Mouse (Mus musculus): Measurements from ENCODE around the gene Msi2. TPM values are rescaled to one million over a fixed set of nuclear protein-coding genes. Genes with fewer than 3 reads are reported as not detected.

Gene Msi2
- polyA plus RNA-seq, 1 experiment from 2014 or later: 2.9 TPM

DNA sequence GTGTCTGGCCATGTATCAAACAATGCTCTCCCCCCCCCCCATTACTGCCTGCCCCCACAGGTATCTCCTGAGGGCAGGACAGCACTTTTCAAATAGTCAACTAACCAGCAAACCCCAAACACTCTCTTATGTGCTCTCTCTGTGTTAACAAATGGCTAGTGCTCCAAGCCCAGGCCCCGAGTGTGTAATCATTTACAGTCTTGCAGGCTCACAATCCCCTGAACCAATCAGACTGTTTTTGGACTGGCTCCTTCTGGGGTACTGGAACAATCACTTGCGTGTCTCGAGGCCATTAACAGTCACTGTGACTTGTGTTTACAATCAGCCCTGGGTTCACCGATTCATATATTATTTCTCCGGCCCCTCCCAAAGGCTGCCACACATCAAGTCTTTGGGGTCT lies 423.0 kb downstream of the Msi2 start:
- H3K9me3 ChIP-seq (replicated peaks; ENCODE audit: control insufficient read depth, low read length): no peaks in the 10 kb centered on the region
- ATAC-seq (ENCODE audit: low read depth): peak; percentile 62
- H3K27ac ChIP-seq (ENCODE audit: low read length): no peak overlapping the region
- H3K9ac ChIP-seq (ENCODE audit: low read depth, low read length): no peak overlapping the region
- H3K4me3 ChIP-seq (ENCODE audit: low read depth, low read length): no peak overlapping the region
- peaks cover 15% of the 10 kb centered on the region for H3K27me3 ChIP-seq (ENCODE audit: control insufficient read depth, insufficient read depth, low read depth, low read length)
- H3K4me1 ChIP-seq (ENCODE audit: control insufficient read depth, low read depth, low read length): no peaks in the 10 kb centered on the region; the same call in 1 of the 2 replicates
- H3K36me3 ChIP-seq (ENCODE audit: control insufficient read depth, insufficient read depth): no peaks in the 10 kb centered on the region
- 67% methylated on average over 5 of the region's 5 CpGs for WGBS (ENCODE audit: insufficient replicate concordance)
- peak overlapping the region; percentile 6; the same call in 1 of the 2 replicates for H3K4me2 ChIP-seq (ENCODE audit: low read depth, low read length)

GRCm38 (mm10) chr11:88294394-88294710 lies 424.0 kb downstream of the Msi2 start:
- Histone ChIP-seq H3K27ac (ENCODE audit: low read length) (no peak overlapping the region), H3K9ac (ENCODE audit: low read depth, low read length) (no peak overlapping the region), H3K4me1 (ENCODE audit: control insufficient read depth, low read depth, low read length) (no peaks in the 10 kb centered on the region; the same call in 1 of the 2 replicates), H3K4me3 (ENCODE audit: low read depth, low read length) (no peak overlapping the region), H3K36me3 (ENCODE audit: control insufficient read depth, insufficient read depth) (no peaks in the 10 kb centered on the region), H3K9me3 (replicated peaks; ENCODE audit: control insufficient read depth, low read length) (no peaks in the 10 kb centered on the region), H3K4me2 (ENCODE audit: low read depth, low read length) (peak overlapping the region; percentile 32), H3K27me3 (ENCODE audit: control insufficient read depth, insufficient read depth, low read depth, low read length) (peaks cover 15% of the 10 kb centered on the region)
- ATAC-seq (ENCODE audit: low read depth): no peak
- WGBS (ENCODE audit: insufficient replicate concordance): 15% methylated on average over 17 of the region's 17 CpGs

DNA sequence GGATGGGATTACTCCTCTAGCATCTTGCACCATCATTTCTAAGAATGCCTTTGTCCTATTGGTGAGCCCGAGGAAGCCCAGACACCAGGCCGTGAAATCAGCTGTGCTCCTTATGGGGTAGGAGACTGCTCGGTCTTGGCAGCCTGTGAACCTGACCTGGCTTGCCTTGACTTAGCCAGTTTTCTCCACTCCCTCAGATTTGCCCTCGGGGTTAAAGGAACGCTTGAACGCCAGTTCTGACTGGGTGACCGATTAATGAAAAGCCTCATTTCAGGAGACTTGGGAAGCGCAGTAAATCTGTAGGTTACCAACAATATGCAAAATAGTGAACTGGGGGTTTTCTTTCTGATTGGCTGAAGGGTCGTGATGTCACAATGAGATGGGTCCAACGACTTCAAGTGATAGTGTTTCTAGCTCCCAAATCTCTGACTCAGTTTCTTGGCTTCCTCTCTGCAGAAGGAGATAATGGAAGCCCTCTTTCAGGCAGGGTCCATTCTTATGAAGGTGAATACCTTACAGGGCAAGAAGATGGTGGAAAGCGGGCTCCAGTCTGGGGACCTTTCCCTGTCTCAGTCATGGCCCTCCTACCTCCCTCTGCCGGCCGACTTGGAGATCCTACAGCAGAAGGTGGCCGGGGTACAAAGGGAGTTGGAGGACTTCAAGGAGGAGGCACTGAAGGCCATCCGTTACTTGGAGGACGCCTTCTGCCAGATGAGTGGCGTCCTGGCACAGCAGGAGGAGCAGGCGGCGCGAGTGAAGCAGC lies 424.5 kb downstream of the Msi2 start, which contains the start of gene Ccdc182:
Gene Ccdc182 (plus strand): TSS at position 428 of the 763 bp plus-strand sequence.
- Histone ChIP-seq H3K27ac (ENCODE audit: low read length) (no peak within 1 kb of the TSS), H3K27me3 (ENCODE audit: control insufficient read depth, insufficient read depth, low read depth, low read length) (peaks cover 16% of the 10 kb centered on the region), H3K4me3 (ENCODE audit: low read depth, low read length) (no peak within 1 kb of the TSS), H3K9me3 (replicated peaks; ENCODE audit: control insufficient read depth, low read length) (no peaks in the 10 kb centered on the region), H3K4me2 (ENCODE audit: low read depth, low read length) (peak within 1 kb of the TSS; percentile 32), H3K36me3 (ENCODE audit: control insufficient read depth, insufficient read depth) (no peaks in the 10 kb centered on the region), H3K9ac (ENCODE audit: low read depth, low read length) (no peak within 1 kb of the TSS), H3K4me1 (ENCODE audit: control insufficient read depth, low read depth, low read length) (no peaks in the 10 kb centered on the region; the same call in 1 of the 2 replicates)
- 28% methylated on average over 20 of the region's 20 CpGs for WGBS (ENCODE audit: insufficient replicate concordance)
- no peak for ATAC-seq (ENCODE audit: low read depth)

GRCm38 (mm10) chr11:88291688-88292087 lies 426.6 kb downstream of the Msi2 start:
- H3K9me3 ChIP-seq (replicated peaks; ENCODE audit: control insufficient read depth, low read length): no peaks in the 10 kb centered on the region
- no peak for ATAC-seq (ENCODE audit: low read depth)
- H3K4me1 ChIP-seq (ENCODE audit: control insufficient read depth, low read depth, low read length): no peaks in the 10 kb centered on the region; the same call in 1 of the 2 replicates
- no peak overlapping the region for H3K4me3 ChIP-seq (ENCODE audit: low read depth, low read length)
- H3K36me3 ChIP-seq (ENCODE audit: control insufficient read depth, insufficient read depth): no peaks in the 10 kb centered on the region
- 42% methylated on average over 4 of the region's 4 CpGs for WGBS (ENCODE audit: insufficient replicate concordance)
- no peak overlapping the region for H3K9ac ChIP-seq (ENCODE audit: low read depth, low read length)
- H3K27ac ChIP-seq (ENCODE audit: low read length): no peak overlapping the region
- H3K4me2 ChIP-seq (ENCODE audit: low read depth, low read length): no peak overlapping the region
- peaks cover 17% of the 10 kb centered on the region for H3K27me3 ChIP-seq (ENCODE audit: control insufficient read depth, insufficient read depth, low read depth, low read length)

GRCm38 (mm10) chr11:88291245-88291644 lies 427.1 kb downstream of the Msi2 start:
- Histone ChIP-seq H3K4me1 (ENCODE audit: control insufficient read depth, low read depth, low read length) (no peaks in the 10 kb centered on the region; the same call in 1 of the 2 replicates), H3K4me3 (ENCODE audit: low read depth, low read length) (no peak overlapping the region), H3K36me3 (ENCODE audit: control insufficient read depth, insufficient read depth) (no peaks in the 10 kb centered on the region), H3K9ac (ENCODE audit: low read depth, low read length) (no peak overlapping the region), H3K4me2 (ENCODE audit: low read depth, low read length) (no peak overlapping the region), H3K27ac (ENCODE audit: low read length) (no peak overlapping the region), H3K27me3 (ENCODE audit: control insufficient read depth, insufficient read depth, low read depth, low read length) (peaks cover 17% of the 10 kb centered on the region), H3K9me3 (replicated peaks; ENCODE audit: control insufficient read depth, low read length) (no peaks in the 10 kb centered on the region)
- WGBS (ENCODE audit: insufficient replicate concordance): 51% methylated on average over 4 of the region's 4 CpGs
- no peak for ATAC-seq (ENCODE audit: low read depth)

Small RNA genes within 50 kb of the gene (microRNA-seq; reads per million reads assigned to microRNA genes)
- 3.4 reads per million, percentile 11 among the genes with 10 or more reads in this experiment for gene Mir378b

Other genes starting within 250 kb of the Msi2 start
- 7.7 and 9.5 TPM in 2 replicates for gene Akap1, start 146.1 kb upstream of the Msi2 start, polyA plus RNA-seq (2015; fragmentation: Nextera tagmentation; extraction: Ambion mirVana)
- gene Scpep1, start 237.0 kb upstream of the Msi2 start, polyA plus RNA-seq (2015; fragmentation: Nextera tagmentation; extraction: Ambion mirVana): 47.5 and 48.6 TPM in 2 replicates
- not detected in 2 replicates for gene Elobl, start 248.4 kb upstream of the Msi2 start, polyA plus RNA-seq (2015; fragmentation: Nextera tagmentation; extraction: Ambion mirVana)

Data from liver, embryonic 16.5 days (tissue).